Mouse (Mus musculus) MEL-GATA-1-ER (cell line): ENCODE measurements at regions not wholly inside any gene's neighbourhood (a gene's known extent, or its start where the extent isn't known, plus 50 kb on each side); places are given as distances from the start of the nearest gene placed in this dataset.
A peak's percentile ranks its signal among the peaks of the same experiment; 100 is the strongest.

Source experiments
- DNase-seq: peaks from one replicate; pipeline ENCODE4 v3.0.0-alpha.2; 2012; ENCODE audit warnings: low read depth; ENCODE audit errors: extremely low read depth

- DNase-seq = no peak
Measured at GRCm38 (mm10) chr4:26637859-26638258, 291.2 kb upstream of the Manea start.

GRCm38 (mm10) chr4:26630553-26631206, 284.0 kb upstream of the Manea start:
- no peak for DNase-seq

- no peak for DNase-seq
Measured at GRCm38 (mm10) chr4:26629710-26630109, 283.0 kb upstream of the Manea start.

- DNase-seq = no peak
Measured at GRCm38 (mm10) chr4:26627744-26628143, 281.1 kb upstream of the Manea start.

- no peak for DNase-seq
Measured at GRCm38 (mm10) chr4:26589081-26589869, 242.6 kb upstream of the Manea start.

GRCm38 (mm10) chr4:26555690-26556089, 209.0 kb upstream of the Manea start:
- no peak for DNase-seq

- DNase-seq = peak; percentile 34
Measured at GRCm38 (mm10) chr4:26543833-26544232, 197.1 kb upstream of the Manea start.

GRCm38 (mm10) chr4:26542511-26542910, 195.8 kb upstream of the Manea start:
- no peak for DNase-seq

- no peak for DNase-seq
Measured at GRCm38 (mm10) chr4:26508004-26508403, 161.3 kb upstream of the Manea start.

GRCm38 (mm10) chr4:26494262-26494661, 147.6 kb upstream of the Manea start:
- DNase-seq = no peak

- no peak for DNase-seq
Measured at GRCm38 (mm10) chr4:26474913-26475312, 128.2 kb upstream of the Manea start.

- DNase-seq = no peak
Measured at GRCm38 (mm10) chr4:26441533-26441932, 94.8 kb upstream of the Manea start.

- no peak for DNase-seq
Measured at GRCm38 (mm10) chr4:26422084-26422483, 75.4 kb upstream of the Manea start.

- no peak for DNase-seq
Measured at GRCm38 (mm10) chr4:26404266-26404665, 57.6 kb upstream of the Manea start.

- DNase-seq = no peak
Measured at GRCm38 (mm10) chr4:26402213-26402612, 55.5 kb upstream of the Manea start.
